Mouse (Mus musculus): ENCODE data around the gene Pkm. TPM values are rescaled to one million over a fixed set of nuclear protein-coding genes. Genes with fewer than 3 reads are reported as not detected.
A peak's percentile ranks its signal among the peaks of the same experiment; 100 is the strongest.

The Pkm gene
- polyA plus RNA-seq, 1 experiment = 669 TPM

GRCm38 (mm10) chr9:59691635-59692094 is 35.5 kb downstream of the Pkm start:
- Histone ChIP-seq H3K27ac (ENCODE audit: insufficient read depth, low read depth, low read length) (no peak overlapping the region), H3K4me1 (ENCODE audit: control insufficient read depth, insufficient read depth, low read length) (peaks cover 4% of the 10 kb centered on the region; the same call in 1 of the 2 replicates), H3K4me3 (ENCODE audit: insufficient read depth, low read depth, low read length) (peak overlapping the region; percentile 18; the same call in 1 of the 2 replicates), H3K27me3 (replicated peaks; ENCODE audit: control insufficient read depth, insufficient read depth, low read length) (no peaks in the 10 kb centered on the region; the same call in 1 of the 2 replicates), H3K36me3 (ENCODE audit: control insufficient read depth, insufficient read depth, low read length) (no peaks in the 10 kb centered on the region)
- DNase-seq = peak; percentile 89
- WGBS = 2% methylated on average over 23 of the region's 23 CpGs
- no peak for TF ChIP-seq POLR2A (IDR thresholded peaks at IDR 0.05; ENCODE audit: low read depth, low read length)

- peak; percentile 22 for DNase-seq
- H3K27ac ChIP-seq (ENCODE audit: insufficient read depth, low read depth, low read length) = no peak overlapping the region
Measured at GRCm38 (mm10) chr9:59692145-59692544, 36.0 kb downstream of the Pkm start.

GRCm38 (mm10) chr9:59694571-59695450 is 38.6 kb downstream of the Pkm start:
- Histone ChIP-seq H3K4me3 (ENCODE audit: insufficient read depth, low read depth, low read length) (no peak overlapping the region), H3K27ac (ENCODE audit: insufficient read depth, low read depth, low read length) (no peak overlapping the region), H3K27me3 (replicated peaks; ENCODE audit: control insufficient read depth, insufficient read depth, low read length) (no peaks in the 10 kb centered on the region), H3K4me1 (ENCODE audit: control insufficient read depth, insufficient read depth, low read length) (peaks cover 4% of the 10 kb centered on the region; the same call in 1 of the 2 replicates), H3K36me3 (ENCODE audit: control insufficient read depth, insufficient read depth, low read length) (no peaks in the 10 kb centered on the region)
- 63% methylated on average over 16 of the region's 16 CpGs for WGBS
- DNase-seq = no peak
- TF ChIP-seq POLR2A (IDR thresholded peaks at IDR 0.05; ENCODE audit: low read depth, low read length) (no peak), CTCF (conservative IDR thresholded peaks at IDR 0.05; ENCODE audit: insufficient read depth, insufficient read length, low read depth, low read length) (no peak)

More at GRCm38 (mm10) chr9:59692145-59692544, 36.0 kb downstream of the Pkm start:
- peak overlapping the region; percentile 18; the same call in 1 of the 2 replicates for H3K4me3 ChIP-seq (ENCODE audit: insufficient read depth, low read depth, low read length)
- peaks cover 4% of the 10 kb centered on the region; the same call in 1 of the 2 replicates for H3K4me1 ChIP-seq (ENCODE audit: control insufficient read depth, insufficient read depth, low read length)
- WGBS = 36% methylated on average over 9 of the region's 9 CpGs
- no peaks in the 10 kb centered on the region for H3K36me3 ChIP-seq (ENCODE audit: control insufficient read depth, insufficient read depth, low read length)
- no peaks in the 10 kb centered on the region; the same call in 1 of the 2 replicates for H3K27me3 ChIP-seq (replicated peaks; ENCODE audit: control insufficient read depth, insufficient read depth, low read length)
- TF ChIP-seq CTCF (conservative IDR thresholded peaks at IDR 0.05; ENCODE audit: insufficient read depth, insufficient read length, low read depth, low read length) (no peak), POLR2A (IDR thresholded peaks at IDR 0.05; ENCODE audit: low read depth, low read length) (no peak)

- 52% methylated on average over 3 of the region's 3 CpGs for WGBS
- Histone ChIP-seq H3K4me3 (ENCODE audit: insufficient read depth, low read depth, low read length) (no peak overlapping the region), H3K4me1 (ENCODE audit: control insufficient read depth, insufficient read depth, low read length) (peaks cover 4% of the 10 kb centered on the region; the same call in 1 of the 2 replicates), H3K27me3 (replicated peaks; ENCODE audit: control insufficient read depth, insufficient read depth, low read length) (no peaks in the 10 kb centered on the region), H3K36me3 (ENCODE audit: control insufficient read depth, insufficient read depth, low read length) (no peaks in the 10 kb centered on the region), H3K27ac (ENCODE audit: insufficient read depth, low read depth, low read length) (no peak overlapping the region)
- DNase-seq = no peak
- TF ChIP-seq CTCF (conservative IDR thresholded peaks at IDR 0.05; ENCODE audit: insufficient read depth, insufficient read length, low read depth, low read length) = no peak
- TF ChIP-seq POLR2A (IDR thresholded peaks at IDR 0.05; ENCODE audit: low read depth, low read length) = no peak
Measured at GRCm38 (mm10) chr9:59695451-59695813, 39.3 kb downstream of the Pkm start.

GRCm38 (mm10) chr9:59696381-59696780 is 40.2 kb downstream of the Pkm start:
- TF ChIP-seq POLR2A (IDR thresholded peaks at IDR 0.05; ENCODE audit: low read depth, low read length) (no peak), CTCF (conservative IDR thresholded peaks at IDR 0.05; ENCODE audit: insufficient read depth, insufficient read length, low read depth, low read length) (no peak)
- Histone ChIP-seq H3K27me3 (replicated peaks; ENCODE audit: control insufficient read depth, insufficient read depth, low read length) (no peaks in the 10 kb centered on the region), H3K36me3 (ENCODE audit: control insufficient read depth, insufficient read depth, low read length) (no peaks in the 10 kb centered on the region), H3K4me3 (ENCODE audit: insufficient read depth, low read depth, low read length) (no peak overlapping the region), H3K27ac (ENCODE audit: insufficient read depth, low read depth, low read length) (no peak overlapping the region), H3K4me1 (ENCODE audit: control insufficient read depth, insufficient read depth, low read length) (peaks cover 4% of the 10 kb centered on the region; the same call in 1 of the 2 replicates)
- DNase-seq = no peak
- 81% methylated on average over 3 of the region's 3 CpGs for whole genome bisulfite sequencing

GRCm38 (mm10) chr9:59701094-59701493 is 44.9 kb downstream of the Pkm start:
- WGBS = 91% methylated on average over 7 of the region's 7 CpGs
- Histone ChIP-seq H3K4me1 (ENCODE audit: control insufficient read depth, insufficient read depth, low read length) (no peaks in the 10 kb centered on the region), H3K36me3 (ENCODE audit: control insufficient read depth, insufficient read depth, low read length) (no peaks in the 10 kb centered on the region), H3K27ac (ENCODE audit: insufficient read depth, low read depth, low read length) (no peak overlapping the region), H3K27me3 (replicated peaks; ENCODE audit: control insufficient read depth, insufficient read depth, low read length) (no peaks in the 10 kb centered on the region), H3K4me3 (ENCODE audit: insufficient read depth, low read depth, low read length) (no peak overlapping the region)
- no peak for DNase-seq
- no peak for TF ChIP-seq CTCF (conservative IDR thresholded peaks at IDR 0.05; ENCODE audit: insufficient read depth, insufficient read length, low read depth, low read length)
- no peak for TF ChIP-seq POLR2A (IDR thresholded peaks at IDR 0.05; ENCODE audit: low read depth, low read length)

GRCm38 (mm10) chr9:59703099-59703498 is 46.9 kb downstream of the Pkm start:
- peak; percentile 65 for DNase-seq
- no peak for TF ChIP-seq POLR2A (IDR thresholded peaks at IDR 0.05; ENCODE audit: low read depth, low read length)
- TF ChIP-seq CTCF (conservative IDR thresholded peaks at IDR 0.05; ENCODE audit: insufficient read depth, insufficient read length, low read depth, low read length) = no peak
- H3K27me3 ChIP-seq (replicated peaks; ENCODE audit: control insufficient read depth, insufficient read depth, low read length) = no peaks in the 10 kb centered on the region

More at GRCm38 (mm10) chr9:59703099-59703498, 46.9 kb downstream of the Pkm start:
- WGBS = 34% methylated on average over 6 of the region's 6 CpGs
- no peaks in the 10 kb centered on the region for H3K36me3 ChIP-seq (ENCODE audit: control insufficient read depth, insufficient read depth, low read length)
- H3K27ac ChIP-seq (ENCODE audit: insufficient read depth, low read depth, low read length) = no peak overlapping the region
- H3K4me1 ChIP-seq (ENCODE audit: control insufficient read depth, insufficient read depth, low read length) = peaks cover 8% of the 10 kb centered on the region; the same call in 1 of the 2 replicates
- H3K4me3 ChIP-seq (ENCODE audit: insufficient read depth, low read depth, low read length) = no peak overlapping the region
